Mouse (Mus musculus) left cerebral cortex, adult 2 months (tissue): ENCODE data around the gene Rgs17. TPM values are rescaled to one million over a fixed set of nuclear protein-coding genes. Genes with fewer than 3 reads are reported as not detected.

Experiments
- DNase-seq, 2 experiments: peaks; one replicate each; pipeline ENCODE4 v3.0.0; 2021 to 2022; ENCODE audit warnings: low spot score in 2 of 2, mixed read lengths in 1 of 2; ENCODE audit errors: extremely low spot score in 1 of 2
- H3K27ac ChIP-seq: fragments of 200-600 bp; 2 replicates; pipeline ENCODE4 v1.8.1; 2022
- H3K4me3 ChIP-seq: fragments of 200-600 bp; 2 replicates; pipeline ENCODE4 v1.8.1; 2022
- CTCF ChIP-seq: fragments of 200-600 bp; IDR thresholded peaks from 2 replicates; pipeline ENCODE4 v1.8.1; 2022; ENCODE audit warnings: antibody characterized with exemption, mild to moderate bottlenecking, moderate library complexity
- intact Hi-C: fragments of 180-260 bp; cut with DNase I; formaldehyde crosslinking; loops from one replicate; pipeline ENCODE4 v1.15.1; 2025
- total RNA-seq, 2 experiments: library from RNA; stranded (reverse); gene quantifications; 2 replicates each; pipeline ENCODE4 v1.2.3; 2021

Gene Rgs17
- total RNA-seq, 2 experiments from 2014 or later: 66.7 to 69.6 TPM

DNA sequence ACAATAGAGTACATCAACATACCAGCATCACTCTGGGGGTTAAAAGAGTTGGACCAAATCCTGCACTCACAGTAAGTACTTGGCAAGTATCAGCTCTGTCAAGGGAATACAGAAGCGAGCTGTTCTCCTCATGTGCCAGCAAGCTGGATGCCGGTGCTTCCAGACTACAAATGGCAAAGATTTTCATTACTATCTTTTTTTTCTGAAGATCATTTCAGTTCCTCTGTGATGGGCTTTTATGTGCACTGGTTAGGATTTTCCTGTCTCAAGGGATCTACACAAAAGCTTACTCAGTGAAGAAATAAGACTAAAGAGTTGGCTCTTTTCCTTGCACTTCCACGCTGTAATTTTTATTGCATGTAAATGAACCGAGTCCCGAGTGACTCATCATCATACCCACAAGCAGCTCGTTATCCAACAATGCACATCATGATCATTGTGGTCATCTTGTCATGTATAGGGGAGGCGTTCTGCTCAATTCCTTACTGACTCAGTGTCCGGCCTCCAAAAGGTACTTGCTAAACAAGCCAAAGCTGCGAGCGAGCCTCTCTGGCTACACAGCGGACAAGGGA is 54.1 kb downstream of the Rgs17 start:
- TF ChIP-seq CTCF: no peak
- intact Hi-C loops: no loop called here
- peak; percentile 15 to 43 for DNase-seq
- no peak overlapping the region for H3K4me3 ChIP-seq
- peak overlapping the region; percentile 21 for H3K27ac ChIP-seq

DNA sequence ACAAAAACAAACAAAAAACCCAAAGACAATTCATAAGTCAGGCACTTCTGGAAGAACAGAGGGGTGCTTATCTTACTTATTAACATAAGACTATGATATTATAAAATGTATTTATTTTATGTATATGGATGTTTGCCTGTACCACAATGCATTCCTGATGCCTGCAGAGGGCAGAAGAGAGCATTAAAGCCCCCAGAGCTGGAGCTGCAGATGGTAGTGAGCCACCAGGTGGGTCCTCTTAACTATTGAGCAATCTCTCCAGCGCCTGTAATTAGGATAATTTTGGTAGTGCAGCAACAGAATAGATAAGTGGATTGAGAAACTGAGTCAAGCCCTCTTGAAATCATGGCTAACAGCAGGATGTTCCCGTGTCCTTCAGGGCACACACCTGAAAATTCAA is 56.2 kb downstream of the Rgs17 start:
- peak; percentile 44 for TF ChIP-seq CTCF
- H3K4me3 ChIP-seq: no peak overlapping the region
- no peak for DNase-seq
- intact Hi-C loops: no loop called here
- H3K27ac ChIP-seq: no peak overlapping the region

DNA sequence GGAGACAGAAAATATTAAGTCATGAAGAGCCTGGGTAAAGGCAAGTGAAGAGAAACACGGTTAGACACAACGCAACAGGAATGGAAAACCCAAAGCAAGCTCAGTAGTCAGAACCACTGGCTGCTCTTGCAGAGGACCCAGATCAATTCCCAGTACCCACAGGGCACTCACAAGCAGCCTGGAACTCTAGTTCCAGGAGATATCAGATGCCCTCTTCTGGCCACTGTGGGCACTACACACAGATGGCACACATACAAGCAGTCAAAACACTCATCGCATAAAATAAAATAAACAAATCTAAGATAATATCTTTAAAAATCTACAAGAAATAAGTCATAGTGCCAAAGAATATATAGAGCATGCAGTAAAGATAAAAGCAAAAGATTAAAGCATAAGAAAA is 59.5 kb downstream of the Rgs17 start:
- intact Hi-C loops: no loop called here
- no peak overlapping the region for H3K27ac ChIP-seq
- TF ChIP-seq CTCF: no peak; the same call in 1 of the 2 replicates
- H3K4me3 ChIP-seq: no peak overlapping the region
- no peak for DNase-seq

DNA sequence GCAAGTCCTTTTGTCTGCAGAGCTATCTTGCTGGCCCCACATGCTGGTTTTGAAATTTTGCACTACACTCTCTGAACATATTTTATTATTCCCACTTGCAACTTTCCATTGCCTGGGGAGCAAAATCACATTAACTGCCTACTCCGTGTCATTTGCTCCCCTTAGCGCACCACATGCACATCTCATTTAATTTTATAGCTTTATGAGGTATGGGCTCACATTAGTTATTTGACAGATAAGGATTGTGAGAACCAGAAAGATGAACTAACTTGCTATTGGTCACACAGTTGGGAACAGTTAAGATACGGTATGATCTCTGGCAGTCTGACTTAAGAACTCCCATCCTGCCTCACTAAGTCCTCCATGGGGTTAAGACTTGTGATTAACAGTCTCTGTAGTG is 61.4 kb downstream of the Rgs17 start:
- DNase-seq: no peak
- intact Hi-C loops: no loop called here
- TF ChIP-seq CTCF: no peak
- no peak overlapping the region for H3K27ac ChIP-seq
- H3K4me3 ChIP-seq: no peak overlapping the region

DNA sequence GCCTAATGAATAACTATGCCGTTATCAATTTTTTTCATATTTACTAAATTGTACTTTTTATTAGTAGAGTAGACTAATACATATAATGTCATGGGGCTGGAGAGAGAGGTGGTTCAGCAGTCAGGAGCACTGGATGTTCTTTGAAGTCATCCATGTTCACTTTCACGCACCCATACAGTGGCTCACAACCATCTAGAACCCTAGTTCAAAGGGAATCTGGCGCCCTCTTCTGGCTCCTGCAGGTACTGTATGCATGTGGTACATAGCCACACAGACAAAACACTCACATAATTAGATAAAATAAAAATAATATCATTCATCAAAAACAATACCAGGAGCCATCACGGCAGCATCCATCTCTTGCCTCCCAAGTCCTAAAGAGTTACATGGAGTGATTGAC is 62.5 kb downstream of the Rgs17 start:
- peak; percentile 43 for TF ChIP-seq CTCF
- intact Hi-C loops: no loop called here
- no peak for DNase-seq
- no peak overlapping the region for H3K4me3 ChIP-seq
- H3K27ac ChIP-seq: no peak overlapping the region

DNA sequence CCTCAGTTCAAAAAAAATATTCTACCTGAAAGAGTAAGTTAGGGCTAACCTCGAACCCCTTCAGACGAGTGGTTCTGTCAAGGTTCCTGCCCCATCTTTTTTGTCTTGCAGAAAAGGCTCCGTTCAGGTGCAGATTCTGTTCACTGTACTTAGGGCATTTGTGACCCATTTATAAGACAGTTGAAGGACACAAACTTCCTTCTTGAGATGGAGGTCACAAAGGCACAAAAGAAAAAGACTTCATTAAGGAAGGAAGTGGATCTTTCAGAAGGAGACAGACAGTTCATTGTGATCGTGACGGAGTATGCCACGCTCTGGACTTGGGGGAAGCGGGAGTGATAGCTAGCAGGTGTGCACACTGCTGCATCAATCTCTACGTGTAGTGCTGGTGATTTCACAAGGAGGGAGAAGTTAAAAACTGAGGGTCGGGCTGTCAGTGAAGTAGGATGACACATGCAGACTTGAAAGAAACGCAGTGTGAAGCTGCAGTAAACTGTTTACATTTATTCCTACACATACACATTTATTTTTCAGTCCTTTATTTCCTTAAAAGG is 64.1 kb downstream of the Rgs17 start:
- H3K27ac ChIP-seq: no peak overlapping the region
- no peak for TF ChIP-seq CTCF
- intact Hi-C loops: no loop called here
- H3K4me3 ChIP-seq: no peak overlapping the region
- no peak for DNase-seq

DNA sequence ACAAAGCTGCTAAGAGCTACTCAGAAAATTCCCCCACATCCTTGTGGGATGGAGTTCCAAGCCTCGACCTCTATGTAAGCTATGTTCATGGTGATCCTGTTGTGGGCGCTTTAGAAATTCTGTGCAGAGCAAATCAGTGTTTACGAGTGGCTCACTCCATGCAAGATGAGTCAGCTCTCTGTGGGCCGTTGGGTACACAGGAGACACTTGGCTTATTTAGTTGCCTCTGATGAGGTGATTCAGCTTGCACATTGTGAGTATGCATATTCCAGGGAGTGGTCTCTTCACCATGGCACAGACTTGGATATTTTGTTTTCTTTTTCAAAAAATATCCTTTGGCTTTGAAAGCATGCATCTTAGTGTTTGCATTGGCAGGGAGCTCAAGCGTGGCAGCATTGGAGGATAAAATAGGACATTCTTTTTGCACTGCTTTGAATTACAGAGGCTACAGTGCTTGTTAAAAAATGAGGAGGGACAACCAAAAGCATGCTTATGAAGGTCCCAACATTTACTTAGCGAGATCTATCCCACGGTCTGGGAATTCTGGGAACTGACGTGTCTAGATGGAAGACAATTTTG is 68.8 kb downstream of the Rgs17 start:
- TF ChIP-seq CTCF: no peak
- H3K4me3 ChIP-seq: no peak overlapping the region
- H3K27ac ChIP-seq: no peak overlapping the region
- DNase-seq: peak in 1 of 2 experiments; percentile 24
- intact Hi-C loops: loop anchor here (5.0 kb wide), 1 partner anchor 69 kb away; the partner anchor contains the start of gene Rgs17

DNA sequence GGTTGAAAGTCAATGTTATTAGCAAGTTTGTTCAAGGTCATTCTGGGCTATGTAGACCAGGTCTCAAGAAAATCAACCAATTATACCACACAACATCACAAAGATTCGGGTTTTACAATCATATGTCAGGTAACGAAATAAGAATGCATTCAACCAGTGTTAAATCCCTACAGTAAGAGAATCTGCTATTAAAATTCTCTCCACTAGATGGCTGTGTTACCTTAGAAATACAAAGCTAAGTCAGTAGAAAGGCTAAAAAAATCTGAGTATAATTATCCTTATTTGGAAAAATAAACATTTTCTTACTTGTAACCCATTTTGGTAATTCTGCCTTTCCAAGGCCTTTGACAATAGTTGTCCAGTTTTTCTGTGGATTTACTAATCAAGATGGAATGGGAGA is 75.3 kb downstream of the Rgs17 start:
- TF ChIP-seq CTCF: peak; percentile 79
- no peak overlapping the region for H3K4me3 ChIP-seq
- intact Hi-C loops: loop anchor here (2.0 to 10.0 kb wide), 4 partner anchors 190 to 1028 kb away; no protein-coding TSS in a partner anchor
- DNase-seq: no peak
- no peak overlapping the region for H3K27ac ChIP-seq

DNA sequence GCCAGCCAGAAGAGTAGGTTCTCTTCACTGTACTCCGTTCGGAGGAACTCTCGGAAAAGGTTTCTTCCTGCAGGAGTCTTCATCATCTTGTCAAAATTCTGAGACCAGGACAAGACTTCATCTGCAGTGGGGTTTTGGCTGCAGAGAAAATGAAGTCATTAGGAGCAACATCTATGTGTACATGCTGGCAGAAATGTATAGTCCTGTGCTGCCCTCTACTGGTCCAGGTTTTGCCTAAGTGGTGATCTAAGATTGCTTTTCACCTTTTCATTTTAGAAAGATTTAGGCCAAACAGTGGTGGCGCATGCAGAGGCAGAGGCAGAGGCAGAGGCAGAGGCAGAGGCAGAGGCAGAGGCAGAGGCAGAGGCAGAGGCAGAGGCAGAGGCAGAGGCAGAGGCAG is 80.8 kb downstream of the Rgs17 start:
- TF ChIP-seq CTCF: peak; percentile 48
- H3K27ac ChIP-seq: no peak overlapping the region
- H3K4me3 ChIP-seq: no peak overlapping the region
- DNase-seq: peak in 1 of 2 experiments; percentile 29
- intact Hi-C loops: loop anchor here (10.0 kb wide), 2 partner anchors 853 to 1033 kb away; no protein-coding TSS in a partner anchor

DNA sequence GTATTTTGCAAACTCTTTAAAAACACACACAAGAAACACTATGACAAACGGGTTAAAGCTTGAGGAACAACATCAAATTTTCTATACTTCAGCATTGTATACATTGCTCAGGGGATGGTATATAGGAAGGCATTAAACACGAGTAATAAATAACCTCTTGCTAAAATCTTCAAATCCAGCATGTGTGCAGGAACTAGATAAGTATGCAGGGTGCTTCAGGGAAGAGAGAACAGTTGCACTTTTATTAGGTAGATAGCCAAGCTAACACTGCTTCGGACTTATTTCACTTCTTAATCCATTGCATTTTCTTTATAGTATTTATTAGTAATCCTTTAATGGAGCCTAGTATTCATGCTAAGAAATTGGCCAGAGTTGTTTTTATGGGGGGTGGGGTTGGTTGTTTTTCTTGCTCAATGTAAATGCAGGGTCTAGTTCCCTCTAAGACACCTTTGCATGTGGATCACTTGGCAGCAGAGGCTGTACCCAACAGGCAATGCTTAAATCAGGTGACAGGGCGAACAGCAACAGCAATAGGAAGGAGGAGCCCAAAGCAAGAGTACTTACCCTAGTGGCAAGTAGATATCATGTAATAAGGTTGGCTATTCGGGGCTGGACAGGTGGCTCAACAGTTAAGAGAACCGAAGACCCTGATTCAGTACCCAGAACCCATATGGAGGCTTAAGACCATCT is 95.7 kb downstream of the Rgs17 start:
- TF ChIP-seq CTCF: no peak
- H3K27ac ChIP-seq: no peak overlapping the region
- H3K4me3 ChIP-seq: no peak overlapping the region
- no peak for DNase-seq
- intact Hi-C loops: no loop called here

DNA sequence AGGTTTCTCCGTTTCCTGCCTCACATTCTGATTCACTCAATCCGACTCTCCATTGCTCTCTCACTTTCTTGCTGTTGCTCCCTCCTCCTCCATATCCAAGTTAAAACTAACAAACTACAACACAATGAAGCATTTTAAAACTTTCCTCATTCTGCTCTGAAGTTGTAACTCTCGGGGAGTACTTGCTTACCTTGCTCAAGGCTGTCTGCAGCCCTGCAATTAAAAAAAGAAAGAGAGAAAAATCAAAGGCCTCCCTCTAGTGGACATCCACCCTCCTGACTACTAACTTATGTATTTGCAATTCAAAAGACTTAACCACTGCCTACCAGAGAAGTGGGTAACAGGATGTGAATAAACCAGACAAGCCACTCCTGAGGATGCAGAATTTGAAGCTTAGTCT is 97.4 kb downstream of the Rgs17 start:
- DNase-seq: peak in 1 of 2 experiments; percentile 24
- Histone ChIP-seq H3K27ac (peak overlapping the region; percentile 81), H3K4me3 (peak overlapping the region; percentile 58)
- intact Hi-C loops: no loop called here
- peak; percentile 79 for TF ChIP-seq CTCF
